Mouse (Mus musculus) gastrocnemius, adult 2 months (tissue): ENCODE data around the gene Apol7e. TPM values are rescaled to one million over a fixed set of nuclear protein-coding genes. Genes with fewer than 3 reads are reported as not detected.
"Not testable (repeated sequence)": the region's sequence is repeated elsewhere in the genome, so short reads cannot be mapped to it uniquely, and the experiment has no call there.

Experiments
- DNase-seq: peaks from one replicate; pipeline ENCODE4 v3.0.0; 2022
- H3K27ac ChIP-seq: fragments of 200-600 bp; 2 replicates; pipeline ENCODE4 v1.8.1; 2022; ENCODE audit warnings: mild to moderate bottlenecking
- H3K4me3 ChIP-seq: fragments of 200-600 bp; 2 replicates; pipeline ENCODE4 v1.8.1; 2022; ENCODE audit warnings: mild to moderate bottlenecking, moderate library complexity
- CTCF ChIP-seq: fragments of 200-600 bp; IDR thresholded peaks from 2 replicates; pipeline ENCODE4 v1.8.1; 2022; ENCODE audit warnings: antibody characterized with exemption, mild to moderate bottlenecking, moderate library complexity
- intact Hi-C: fragments of 180-260 bp; cut with DNase I; formaldehyde crosslinking; loops from one replicate; pipeline ENCODE4 v1.15.1; 2025
- long read RNA-seq, 2 experiments: library from polyadenylated mRNA; stranded (forward); transcript quantifications; one replicate each; pipeline ENCODE4 v2.0.0; 2021
- total RNA-seq, 2 experiments: library from RNA; stranded (reverse); gene quantifications; 2 replicates each; pipeline ENCODE4 v1.2.3; 2021

Apol7e gene
- total RNA-seq = not detected
- long read RNA-seq, experiment 1 = 0 reads
- long read RNA-seq, experiment 2 = 0 reads

GRCm38 (mm10) chr15:77698656-77699055, at the start of gene Apol7e:
Gene Apol7e (plus strand): TSS chr15:77698857.
- intact Hi-C loops, H3K4me3 ChIP-seq, H3K27ac ChIP-seq, DNase-seq: not testable (repeated sequence)

- H3K4me3 ChIP-seq, DNase-seq, intact Hi-C loops, H3K27ac ChIP-seq: not testable (repeated sequence)
These were observed 47.5 kb upstream of the Apol7e start for GRCm38 (mm10) chr15:77651143-77651542.

- H3K4me3 ChIP-seq, intact Hi-C loops, DNase-seq, H3K27ac ChIP-seq: not testable (repeated sequence)
These were observed 38.9 kb upstream of the Apol7e start for GRCm38 (mm10) chr15:77659773-77660172.

GRCm38 (mm10) chr15:77661841-77662240, 36.8 kb upstream of the Apol7e start:
- H3K4me3 ChIP-seq, DNase-seq, intact Hi-C loops, H3K27ac ChIP-seq: not testable (repeated sequence)

- intact Hi-C loops, DNase-seq, H3K27ac ChIP-seq, H3K4me3 ChIP-seq: not testable (repeated sequence)
These were observed 24.6 kb upstream of the Apol7e start for GRCm38 (mm10) chr15:77674081-77674480.

GRCm38 (mm10) chr15:77683944-77684343, 14.7 kb upstream of the Apol7e start:
- TF ChIP-seq CTCF = peak; percentile 65
- DNase-seq = peak; percentile 43
- intact Hi-C loops = not testable (repeated sequence)

GRCm38 (mm10) chr15:77691532-77692311, 6.9 kb upstream of the Apol7e start:
- intact Hi-C loops, H3K4me3 ChIP-seq, H3K27ac ChIP-seq, DNase-seq: not testable (repeated sequence)

More at GRCm38 (mm10) chr15:77683944-77684343, 14.7 kb upstream of the Apol7e start:
- not testable (repeated sequence) for H3K27ac ChIP-seq, H3K4me3 ChIP-seq

GRCm38 (mm10) chr15:77694687-77695295, 3.9 kb upstream of the Apol7e start:
- H3K4me3 ChIP-seq, H3K27ac ChIP-seq, intact Hi-C loops: not testable (repeated sequence)
- peak; percentile 47 for TF ChIP-seq CTCF
- peak; percentile 19 for DNase-seq

GRCm38 (mm10) chr15:77705306-77705705, 6.6 kb downstream of the Apol7e start:
- intact Hi-C loops, DNase-seq, H3K4me3 ChIP-seq, H3K27ac ChIP-seq: not testable (repeated sequence)

- H3K4me3 ChIP-seq, H3K27ac ChIP-seq, intact Hi-C loops, DNase-seq: not testable (repeated sequence)
These were observed 10.3 kb downstream of the Apol7e start for GRCm38 (mm10) chr15:77708936-77709335.

- not testable (repeated sequence) for DNase-seq, H3K27ac ChIP-seq, H3K4me3 ChIP-seq
- intact Hi-C loops = loop anchor here (10.0 kb wide), 1 partner anchor 293 kb away; no protein-coding TSS in a partner anchor
These were observed 19.6 kb downstream of the Apol7e start for GRCm38 (mm10) chr15:77718240-77718639.

- H3K4me3 ChIP-seq, DNase-seq, H3K27ac ChIP-seq, intact Hi-C loops: not testable (repeated sequence)
These were observed 22.9 kb downstream of the Apol7e start for GRCm38 (mm10) chr15:77721509-77721908.

- H3K4me3 ChIP-seq, H3K27ac ChIP-seq, intact Hi-C loops, DNase-seq: not testable (repeated sequence)
These were observed 25.7 kb downstream of the Apol7e start for GRCm38 (mm10) chr15:77724208-77724911.

GRCm38 (mm10) chr15:77725393-77726020, 26.9 kb downstream of the Apol7e start:
- H3K27ac ChIP-seq, DNase-seq, intact Hi-C loops, H3K4me3 ChIP-seq: not testable (repeated sequence)
